Mouse (Mus musculus) CD8-positive naive resting alpha-beta T cell, adult 2 months (primary cell): Measurements from ENCODE around the gene Stk38.
A peak's percentile ranks its signal among the peaks of the same experiment; 100 is the strongest.
"Not testable (repeated sequence)": the region's sequence is repeated elsewhere in the genome, so short reads cannot be mapped to it uniquely, and the experiment has no call there.

Experiments
- DNase-seq, 2 experiments: peaks; one replicate each; pipeline ENCODE4 v3.0.0; 2022; ENCODE audit warnings: low read depth in 2 of 2, low spot score in 2 of 2

Stk38 gene

GRCm38 (mm10) chr17:29009181-29009580, 1.4 kb upstream of the Stk38 start:
- DNase-seq = no peak

GRCm38 (mm10) chr17:29008326-29008650, 493 bp upstream of the Stk38 start:
- DNase-seq = no peak

- DNase-seq = peak; percentile 25 to 28
These were observed 553 bp downstream of the Stk38 start for GRCm38 (mm10) chr17:29007243-29007640.

- DNase-seq = no peak
These were observed 983 bp downstream of the Stk38 start for GRCm38 (mm10) chr17:29006812-29007211.

- no peak for DNase-seq
These were observed 2.8 kb downstream of the Stk38 start for GRCm38 (mm10) chr17:29005002-29005401.

GRCm38 (mm10) chr17:29003740-29004139, 4.1 kb downstream of the Stk38 start:
- DNase-seq = no peak

- no peak for DNase-seq
These were observed 7.3 kb downstream of the Stk38 start for GRCm38 (mm10) chr17:29000465-29000864.

GRCm38 (mm10) chr17:28994615-28995014, 13.2 kb downstream of the Stk38 start:
- DNase-seq = no peak

GRCm38 (mm10) chr17:28993004-28993403, 14.8 kb downstream of the Stk38 start:
- not testable (repeated sequence) for DNase-seq

GRCm38 (mm10) chr17:28992105-28992504, 15.7 kb downstream of the Stk38 start:
- DNase-seq = no peak

- DNase-seq = no peak
These were observed 16.5 kb downstream of the Stk38 start for GRCm38 (mm10) chr17:28991286-28991685.

GRCm38 (mm10) chr17:28990060-28990459, 17.7 kb downstream of the Stk38 start:
- DNase-seq = no peak

GRCm38 (mm10) chr17:28988996-28989395, 18.8 kb downstream of the Stk38 start:
- DNase-seq = no peak

- no peak for DNase-seq
These were observed 19.5 kb downstream of the Stk38 start for GRCm38 (mm10) chr17:28988291-28988690.

GRCm38 (mm10) chr17:28987713-28988112, 20.1 kb downstream of the Stk38 start:
- peak; percentile 53 to 62 for DNase-seq

GRCm38 (mm10) chr17:28986833-28987232, 21.0 kb downstream of the Stk38 start:
- no peak for DNase-seq

GRCm38 (mm10) chr17:28984724-28985420, 22.9 kb downstream of the Stk38 start:
- no peak for DNase-seq

GRCm38 (mm10) chr17:28982591-28982990, 25.2 kb downstream of the Stk38 start:
- no peak for DNase-seq

GRCm38 (mm10) chr17:28981081-28981480, 26.7 kb downstream of the Stk38 start:
- no peak for DNase-seq

- DNase-seq = no peak
These were observed 28.7 kb downstream of the Stk38 start for GRCm38 (mm10) chr17:28979091-28979490.

- no peak for DNase-seq
These were observed 37.7 kb downstream of the Stk38 start for GRCm38 (mm10) chr17:28970122-28970521.

- no peak for DNase-seq
These were observed 40.7 kb downstream of the Stk38 start for GRCm38 (mm10) chr17:28967021-28967610.

- DNase-seq = no peak
These were observed 46.2 kb downstream of the Stk38 start for GRCm38 (mm10) chr17:28961596-28961995.
